Mouse (Mus musculus) heart, postnatal 0 days (tissue): Measurements from ENCODE around the gene Sec31b. TPM values are rescaled to one million over a fixed set of nuclear protein-coding genes. Genes with fewer than 3 reads are reported as not detected.

Source experiments
- ATAC-seq: fragments of 200-750 bp; cut with Nextera tagmentation; 2 replicates; pipeline ENCODE4 v1.8.0; 2017; ENCODE audit warnings: low read depth, moderate number of reproducible peaks, moderate library complexity; ENCODE audit not compliant: insufficient read depth
- DNase-seq: peaks from one replicate; pipeline ENCODE4 v3.0.0-alpha.2; 2016; ENCODE audit warnings: low spot score
- H3K27ac ChIP-seq: fragments of 300-500 bp; sonication (generic); 2 replicates; pipeline ENCODE4 v1.5.1; 2014; ENCODE audit warnings: low read depth, mild to moderate bottlenecking
- H3K27me3 ChIP-seq: fragments of 300-500 bp; sonication (generic); 2 replicates; pipeline ENCODE4 v1.6.1; 2014; ENCODE audit warnings: low read length, mixed read lengths; ENCODE audit not compliant: control insufficient read depth, insufficient read depth
- H3K36me3 ChIP-seq: fragments of 300-500 bp; sonication (generic); replicated peaks from 2 replicates; pipeline ENCODE4 v1.6.1; 2014; ENCODE audit warnings: low read length, mixed read lengths; ENCODE audit not compliant: control insufficient read depth, insufficient read depth
- H3K4me1 ChIP-seq: fragments of 300-500 bp; sonication (generic); 2 replicates; pipeline ENCODE4 v1.6.1; 2014; ENCODE audit warnings: antibody characterized with exemption; ENCODE audit not compliant: control insufficient read depth, insufficient read depth
- H3K4me2 ChIP-seq: fragments of 300-500 bp; sonication (generic); 2 replicates; pipeline ENCODE4 v1.6.1; 2014; ENCODE audit warnings: low read depth, mild to moderate bottlenecking, low read length, moderate library complexity
- H3K4me3 ChIP-seq: fragments of 300-500 bp; sonication (generic); 2 replicates; pipeline ENCODE4 v1.5.1; 2014; ENCODE audit warnings: low read depth, low read length
- H3K9ac ChIP-seq: fragments of 300-500 bp; sonication (generic); replicated peaks from 2 replicates; pipeline ENCODE4 v1.6.1; 2014; ENCODE audit warnings: low read depth, low read length, mixed read lengths
- H3K9me3 ChIP-seq: fragments of 300-500 bp; sonication (generic); replicated peaks from 2 replicates; pipeline ENCODE4 v1.6.1; 2016; ENCODE audit warnings: low read length; ENCODE audit not compliant: control insufficient read depth
- CTCF ChIP-seq: IDR thresholded peaks from 2 replicates; pipeline ENCODE4 v1.5.1; 2016; ENCODE audit warnings: antibody characterized with exemption, control low read depth, low read depth
- EP300 ChIP-seq: IDR thresholded peaks from 2 replicates; pipeline ENCODE4 v1.6.1; 2016; ENCODE audit warnings: antibody characterized with exemption, low read depth
- WGBS: fragments of 180-500 bp; shearing (Covaris S2); extraction: QIAGEN DNeasy Blood & Tissue Kit; methylation state at CpG from one replicate; pipeline ENCODE4 v1.1.7; 2014; 5-methylcytosine and 5-hydroxymethylcytosine counted together
- polyA plus RNA-seq: library from polyadenylated mRNA; unstranded; fragments of >200 nt; fragmentation: Nextera tagmentation; extraction: Ambion mirVana; gene quantifications from 2 replicates; pipeline ENCODE4 v1.2.1, GENCODE M21; 2015
- total RNA-seq: library from RNA; depleted of rRNA; stranded (reverse); fragments of >200 nt; gene quantifications from 2 replicates; pipeline ENCODE4 v1.2.3, GENCODE M21; 2014; ENCODE audit warnings: low replicate concordance; rRNA removed

Sec31b gene
- total RNA-seq: 4.2 and 5.5 TPM in 2 replicates
- polyA plus RNA-seq: 1.6 and 1.8 TPM in 2 replicates

DNA sequence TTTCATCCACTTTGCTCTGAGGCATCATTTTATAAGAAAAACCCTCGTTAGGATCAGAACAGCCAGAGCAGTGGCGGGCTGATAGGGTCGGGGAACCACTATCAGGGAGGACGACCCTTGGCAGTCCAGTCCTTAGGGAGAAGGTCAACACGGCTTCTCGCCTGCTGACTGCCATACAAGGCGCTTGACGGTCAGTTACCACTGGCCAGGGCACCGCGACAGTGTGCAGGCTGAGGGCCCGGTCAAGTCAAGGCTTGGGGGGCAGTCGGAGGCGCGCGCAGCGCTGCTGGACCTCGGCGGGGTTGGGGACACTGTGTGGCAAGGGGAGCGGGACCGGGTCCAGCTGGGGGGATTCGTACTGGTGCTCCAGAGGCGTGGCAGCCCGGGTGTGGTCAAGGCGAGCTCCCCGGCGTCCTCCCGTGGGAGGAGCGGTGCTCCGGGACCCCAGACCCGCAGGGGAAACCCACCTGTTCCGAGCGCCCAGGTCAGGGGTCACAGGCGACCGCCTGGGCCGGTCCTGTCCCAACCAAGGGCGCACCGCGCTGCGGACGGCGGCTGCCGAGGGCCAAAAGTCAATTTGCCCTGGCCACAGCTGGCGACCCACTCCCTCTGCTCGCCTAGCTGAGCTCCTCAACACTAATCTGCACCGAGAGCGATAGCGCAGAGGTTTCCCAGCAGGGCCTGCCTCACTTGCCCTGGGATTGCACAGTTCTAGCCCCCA is at the start of gene Sec31b:
Gene Sec31b (minus strand): TSS at position 544 of the 721 bp plus-strand sequence.
- no peak for DNase-seq
- H3K9me3 ChIP-seq: 0 out of 2 replicates have a peak, but pooled peaks cover 8% of the 10 kb centered on the region
- peak; percentile 62 for ATAC-seq
- no peaks in the 10 kb centered on the region for H3K27me3 ChIP-seq
- TF ChIP-seq EP300 (no peak), CTCF (no peak)
- peak within 1 kb of the TSS; percentile 41 for H3K27ac ChIP-seq
- 1% methylated on average over 44 of the region's 47 CpGs for WGBS
- peaks cover 30% of the 10 kb centered on the region for H3K36me3 ChIP-seq
- peak within 1 kb of the TSS; percentile 89 for H3K4me2 ChIP-seq
- H3K9ac ChIP-seq: peak within 1 kb of the TSS; percentile 55
- peak within 1 kb of the TSS; percentile 56 for H3K4me3 ChIP-seq
- H3K4me1 ChIP-seq: no peaks in the 10 kb centered on the region

- no peak for DNase-seq
- H3K4me2 ChIP-seq: no peak overlapping the region
- H3K4me3 ChIP-seq: no peak overlapping the region
- no peaks in the 10 kb centered on the region for H3K9me3 ChIP-seq
- no peak overlapping the region for H3K27ac ChIP-seq
- H3K9ac ChIP-seq: no peak overlapping the region
- H3K4me1 ChIP-seq: no peaks in the 10 kb centered on the region
- H3K36me3 ChIP-seq: no peaks in the 10 kb centered on the region
- 0 out of 2 replicates have a peak, but pooled peaks cover 9% of the 10 kb centered on the region for H3K27me3 ChIP-seq
- TF ChIP-seq CTCF (no peak), EP300 (no peak)
- no peak for ATAC-seq
- WGBS: 94% methylated on average over 14 of the region's 14 CpGs
Observed at GRCm38 (mm10) chr19:44594180-44594579, 48.5 kb upstream of the Sec31b start.

GRCm38 (mm10) chr19:44591638-44592037 is 46.0 kb upstream of the Sec31b start:
- Histone ChIP-seq H3K4me2 (no peak overlapping the region), H3K27ac (no peak overlapping the region), H3K9ac (no peak overlapping the region), H3K27me3 (0 out of 2 replicates have a peak, but pooled peaks cover 10% of the 10 kb centered on the region), H3K4me1 (no peaks in the 10 kb centered on the region), H3K36me3 (no peaks in the 10 kb centered on the region), H3K9me3 (no peaks in the 10 kb centered on the region), H3K4me3 (no peak overlapping the region)
- 69% methylated on average over 6 of the region's 6 CpGs for WGBS
- ATAC-seq (no peak), DNase-seq (no peak)
- TF ChIP-seq CTCF (no peak), EP300 (no peak)

- Histone ChIP-seq H3K4me2 (no peak overlapping the region), H3K9ac (no peak overlapping the region), H3K27ac (no peak overlapping the region), H3K9me3 (no peaks in the 10 kb centered on the region), H3K4me1 (no peaks in the 10 kb centered on the region), H3K36me3 (no peaks in the 10 kb centered on the region), H3K4me3 (no peak overlapping the region), H3K27me3 (peaks cover 14% of the 10 kb centered on the region; the same call in 1 of the 2 replicates)
- DNase-seq: no peak
- WGBS: 87% methylated on average over 18 of the region's 18 CpGs
- ATAC-seq: no peak
- TF ChIP-seq CTCF: no peak
- no peak for TF ChIP-seq EP300
Observed at GRCm38 (mm10) chr19:44590992-44591391, 45.3 kb upstream of the Sec31b start.

DNA sequence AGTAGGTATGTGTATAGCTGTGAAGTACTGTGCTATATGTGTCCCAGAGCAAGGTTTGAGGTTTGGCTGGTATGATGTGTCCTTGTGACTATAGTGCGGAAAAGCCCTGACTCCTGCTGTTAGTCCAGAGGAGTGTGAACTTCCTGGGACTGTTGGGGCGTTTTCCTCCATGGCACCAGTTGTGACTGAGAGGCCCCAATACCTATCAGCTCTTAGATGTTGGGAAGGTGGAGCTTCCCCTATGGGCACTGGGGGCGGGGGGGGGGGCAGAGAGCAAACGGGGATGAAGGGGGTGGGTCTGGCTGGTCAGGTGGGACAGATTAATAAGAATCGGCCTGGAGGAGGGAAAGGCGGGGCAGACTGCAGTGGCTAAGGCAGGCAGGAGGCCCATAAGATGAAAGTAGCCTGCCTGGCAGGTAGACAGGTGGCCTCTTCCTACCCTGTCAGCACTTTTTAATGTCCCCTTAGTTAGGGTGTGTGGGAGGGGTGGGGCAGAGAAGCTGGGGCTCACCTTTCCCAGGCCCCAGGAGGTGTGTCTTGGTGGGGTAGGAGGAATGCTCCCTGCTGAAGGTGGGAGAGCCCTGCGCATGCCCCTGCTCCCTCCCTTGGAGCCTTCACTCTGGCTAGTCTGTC is 44.0 kb upstream of the Sec31b start:
- WGBS: 47% methylated on average over 7 of the region's 7 CpGs
- no peaks in the 10 kb centered on the region for H3K9me3 ChIP-seq
- ATAC-seq (no peak), DNase-seq (no peak)
- peaks cover 22% of the 10 kb centered on the region; the same call in 1 of the 2 replicates for H3K27me3 ChIP-seq
- no peak overlapping the region for H3K4me3 ChIP-seq
- H3K4me1 ChIP-seq: no peaks in the 10 kb centered on the region
- no peak overlapping the region for H3K9ac ChIP-seq
- H3K4me2 ChIP-seq: no peak overlapping the region
- TF ChIP-seq EP300: no peak
- no peak for TF ChIP-seq CTCF
- H3K36me3 ChIP-seq: no peaks in the 10 kb centered on the region
- no peak overlapping the region for H3K27ac ChIP-seq
